Comparison of ENCODE assay signal across 8 mouse cellular contexts in genomic region chr15:81871604-81872261, GRCm38 (mm10). TPM values are rescaled to one million over a fixed set of nuclear protein-coding genes. Genes with fewer than 3 reads are reported as not detected.
DNase-seq lines count a peak whose midpoint lies in the region; ATAC-seq and TF ChIP-seq lines count a peak whose summit lies in the region.

Phf5a (minus strand) TSS chr15:81871911.

- H3K9ac ChIP-seq in forebrain, postnatal 0 days, result peak within 1 kb of the TSS; percentile 69

- H3K27me3 ChIP-seq in G1E (ENCODE audit: insufficient read depth, low read length), result no peaks in the 10 kb centered on the region
- H3K27me3 ChIP-seq in forebrain, postnatal 0 days (ENCODE audit: insufficient read depth, low read length), result no peaks in the 10 kb centered on the region

- 2% methylated on average over 30 of the region's 30 CpGs for WGBS in forebrain, postnatal 0 days

- H3K4me2 ChIP-seq in forebrain, postnatal 0 days (ENCODE audit: low read depth), result peak within 1 kb of the TSS; percentile 67

- peak within 1 kb of the TSS; percentile 98 for H3K27ac ChIP-seq in forebrain, postnatal 0 days (ENCODE audit: low read depth, low read length)

- TF ChIP-seq CTCF in G1E (IDR thresholded peaks at IDR 0.05; ENCODE audit: low read depth, low read length), result no peak
- TF ChIP-seq CTCF in forebrain, postnatal 0 days (IDR thresholded peaks at IDR 0.05; ENCODE audit: low read depth), result no peak

- DNase-seq in G1E (ENCODE audit: low spot score), result peak; percentile 76
- DNase-seq in cerebellum, adult 11-12 months, result peak; percentile 83
- peak; percentile 98 for DNase-seq in forebrain, postnatal 0 days
- DNase-seq in heart, postnatal 4 days, result peak; percentile 88
- DNase-seq in layer of hippocampus, adult 9-11 months, result peak; percentile 87
- peak; percentile 92 for DNase-seq in lung, postnatal 10 days
- peak; percentile 76 for DNase-seq in ovary, postnatal 36 days (ENCODE audit: low spot score)
- DNase-seq in thymus, postnatal 25 days, result peak; percentile 82

- H3K4me3 ChIP-seq in G1E (ENCODE audit: low read depth, low read length), result peak within 1 kb of the TSS; percentile 100
- peak within 1 kb of the TSS; percentile 54 for H3K4me3 ChIP-seq in forebrain, postnatal 0 days (ENCODE audit: low read depth, low read length)

- peaks cover 60% of the 10 kb centered on the region for H3K4me1 ChIP-seq in G1E (ENCODE audit: insufficient read depth, low read depth, low read length)
- H3K4me1 ChIP-seq in forebrain, postnatal 0 days (ENCODE audit: insufficient read depth), result no peaks in the 10 kb centered on the region

- peaks cover 61% of the 10 kb centered on the region for H3K36me3 ChIP-seq in G1E (replicated peaks)
- H3K36me3 ChIP-seq in forebrain, postnatal 0 days (ENCODE audit: insufficient read depth), result peaks cover 38% of the 10 kb centered on the region

- no peaks in the 10 kb centered on the region for H3K9me3 ChIP-seq in G1E (replicated peaks)
- H3K9me3 ChIP-seq in forebrain, postnatal 0 days (ENCODE audit: low read length), result no peaks in the 10 kb centered on the region

- peak; percentile 77 for ATAC-seq in G1E (ENCODE audit: extremely low read depth, insufficient number of reproducible peaks, low FRiP score, poor library complexity, severe bottlenecking)
- peak; percentile 94 for ATAC-seq in forebrain, postnatal 0 days

RNA-seq across cellular contexts. Expression of gene Phf5a, which starts in this region (rescaled TPM):
- total RNA-seq in G1E (2014; fragmentation: Nextera tagmentation), result 79.6 and 81.9 TPM in 2 replicates
- total RNA-seq in G1E (2017), result 99.2 and 121 TPM in 2 replicates
- polyA plus RNA-seq in G1E (2012), result 8.0 and 10.3 TPM in 2 replicates
- 41.5 and 48.5 TPM in 2 replicates for total RNA-seq in forebrain, postnatal 0 days (2014; rRNA removed)
- 107 and 112 TPM in 2 replicates for polyA plus RNA-seq in forebrain, postnatal 0 days (2015; fragmentation: Nextera tagmentation; extraction: Ambion mirVana)
- total RNA-seq in heart, postnatal 4 days (2021), result 10 to 100 TPM; 57.9 to 58.9 TPM

Comparison
In these comparisons a context has a peak if more than half of its experiments do, and no peak if none do; other contexts are left out.
1. Peak in every context shown above with its lines: DNase-seq, ATAC-seq, H3K4me3 ChIP-seq and H3K27ac ChIP-seq.